Mouse (Mus musculus) bone marrow macrophage, adult 2 months (primary cell): ENCODE data around the gene Ppp4r4.

ENCODE experiments used
- CTCF ChIP-seq: IDR thresholded peaks from 2 replicates; pipeline ENCODE4 v1.5.1; 2012; ENCODE audit warnings: low read depth, mild to moderate bottlenecking, low read length, moderate library complexity
- POLR2A ChIP-seq: IDR thresholded peaks from 2 replicates; pipeline ENCODE4 v1.6.1; 2012; ENCODE audit warnings: mild to moderate bottlenecking, low read depth, low read length, borderline replicate concordance

DNA sequence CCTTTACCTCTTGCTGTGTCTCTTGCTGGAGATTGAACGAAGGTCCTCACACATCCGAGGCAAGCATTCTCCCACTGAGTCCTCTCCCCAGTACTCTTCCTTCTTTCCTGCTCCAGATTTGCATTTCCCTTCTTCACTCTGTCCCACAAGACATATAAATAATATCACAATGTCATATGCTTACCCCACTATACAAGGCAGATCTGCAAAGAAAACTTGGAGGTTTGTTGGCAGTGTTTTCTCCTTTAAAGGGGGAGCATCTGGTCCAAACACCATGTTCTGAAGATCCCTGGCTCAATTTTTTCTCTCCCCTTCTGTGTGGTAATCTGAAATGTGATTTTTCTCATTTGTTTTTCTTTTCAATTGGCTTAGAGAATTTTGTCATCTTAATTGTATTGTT is 102.3 kb downstream of the Ppp4r4 start:
- TF ChIP-seq POLR2A (no peak), CTCF (no peak)
